Mouse (Mus musculus): ENCODE measurements around the gene Sumf1.

GRCm38 (mm10) chr6:108092646-108093045, 92.7 kb downstream of the Sumf1 start:
- TF ChIP-seq POLR2A (IDR thresholded peaks at IDR 0.05; ENCODE audit: borderline replicate concordance, control insufficient read depth, low read depth, low read length) (no peak), CTCF (IDR thresholded peaks at IDR 0.05; ENCODE audit: control insufficient read depth, insufficient read depth, low read length) (no peak)

Data from bone marrow, adult 2 months (tissue).